Mouse (Mus musculus) megakaryocyte-erythroid progenitor cell, adult 5-6 weeks (primary cell): ENCODE data around the gene Edem2. TPM values are rescaled to one million over a fixed set of nuclear protein-coding genes. Genes with fewer than 3 reads are reported as not detected.
A peak's percentile ranks its signal among the peaks of the same experiment; 100 is the strongest.

Experiments used
- ATAC-seq: replicated peaks from 2 replicates; pipeline ENCODE4 v1.8.0; 2016; ENCODE audit warnings: mild to moderate bottlenecking, inconsistent platforms; ENCODE audit not compliant: severe bottlenecking, poor library complexity, low FRiP score, low TSS enrichment
- total RNA-seq, 2 experiments: library from RNA; stranded (forward) in 1 of 2; stranded (reverse) in 1 of 2; fragments of 200-1000, 215-1000 nt in 1 of 2; fragments of >200 nt in 1 of 2; fragmentation: Nextera tagmentation in 1 of 2; gene quantifications; 2 replicates each; pipeline ENCODE4 v1.2.3; 2014 to 2017

Gene Edem2
- 15.9 and 23.0 TPM in 2 replicates for total RNA-seq (2014; fragmentation: Nextera tagmentation)
- total RNA-seq (2017): 10.1 and 14.7 TPM in 2 replicates

- peak; percentile 99 for ATAC-seq
Observed at GRCm38 (mm10) chr2:155729158-155729645, at the start of gene Edem2. Edem2 (minus strand) TSS chr2:155729475.

GRCm38 (mm10) chr2:155779066-155779465 lies 49.8 kb upstream of the Edem2 start:
- no peak for ATAC-seq

DNA sequence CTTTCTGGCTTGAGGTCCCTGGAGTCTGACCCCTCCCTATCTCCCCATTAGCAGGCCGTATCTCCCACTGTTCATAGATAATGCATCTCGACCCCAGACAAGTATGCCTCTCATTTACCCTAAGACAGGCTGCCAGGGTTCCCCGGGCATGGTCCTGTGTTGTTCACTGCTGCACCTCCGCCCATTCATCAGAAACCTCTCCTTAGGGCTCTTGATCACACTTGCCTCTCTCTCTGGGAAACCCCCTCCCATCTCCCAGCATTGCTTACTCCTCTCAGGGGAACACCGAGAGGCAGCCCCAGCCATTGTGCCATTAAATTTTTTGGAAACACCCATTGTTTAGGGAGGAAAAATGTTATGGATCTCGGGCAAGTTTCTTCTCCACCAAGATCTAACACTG lies 48.7 kb upstream of the Edem2 start:
- ATAC-seq: no peak

DNA sequence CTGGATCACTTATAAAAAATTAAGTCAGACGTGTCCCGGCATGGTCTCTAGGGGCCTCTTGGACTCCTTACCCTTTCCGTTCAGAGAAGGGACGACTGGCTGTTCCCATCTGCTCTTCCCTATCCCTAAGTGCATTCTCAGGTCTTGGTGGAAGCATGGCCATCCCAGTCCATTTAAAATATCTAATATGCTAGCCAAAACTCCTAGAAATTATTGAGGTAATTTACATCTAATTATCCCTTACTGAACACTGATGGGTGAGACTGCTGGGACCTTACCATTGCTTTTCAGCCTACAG lies 48.4 kb upstream of the Edem2 start:
- ATAC-seq: no peak

DNA sequence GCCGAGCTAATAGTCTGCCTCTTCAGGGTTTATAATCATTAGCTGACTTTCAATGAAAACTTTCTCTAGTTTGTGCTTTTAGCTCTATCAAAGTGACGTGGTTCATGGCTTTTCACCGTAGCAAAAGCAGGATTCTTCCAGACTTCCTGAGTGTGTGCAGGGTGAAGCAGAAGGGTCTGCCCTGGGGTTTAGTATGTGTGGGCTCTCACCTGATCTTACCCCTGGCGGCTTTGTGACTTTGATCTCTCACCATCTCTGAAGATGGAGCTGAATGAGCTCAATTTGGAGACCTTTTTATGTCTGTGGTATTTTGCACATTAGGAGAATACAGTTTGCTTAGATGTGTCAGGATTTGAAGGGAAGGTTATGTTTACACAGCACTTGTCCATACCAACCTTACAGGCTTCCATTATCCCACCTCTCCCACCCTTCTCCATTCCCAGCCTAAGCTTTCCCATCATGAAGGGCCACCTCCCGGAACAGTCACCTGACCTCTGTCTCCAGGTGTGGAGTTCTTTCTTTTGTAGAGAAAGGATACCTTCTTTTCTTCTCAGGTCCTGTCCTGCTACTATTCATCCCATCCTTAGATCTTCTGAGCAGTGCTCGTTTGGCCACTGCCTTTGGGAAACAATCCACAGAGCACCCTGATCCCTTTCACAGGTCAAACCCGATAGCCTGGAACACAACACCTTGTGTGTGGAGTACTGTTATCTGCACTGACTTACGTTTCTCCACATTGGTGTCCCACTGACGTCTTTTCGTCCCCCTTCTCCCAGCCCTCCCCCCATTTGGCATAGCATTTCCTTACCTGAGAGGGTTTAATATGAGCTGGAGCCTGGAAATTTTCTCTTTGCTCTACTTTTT lies 47.8 kb upstream of the Edem2 start:
- no peak for ATAC-seq

GRCm38 (mm10) chr2:155775685-155776263 lies 46.5 kb upstream of the Edem2 start:
- ATAC-seq: peak; percentile 75

- 0 out of 2 replicates have a peak, but pooled peaks have one; percentile 6 for ATAC-seq
Observed at GRCm38 (mm10) chr2:155774927-155775684, 45.8 kb upstream of the Edem2 start, which contains the start of gene Mmp24. Mmp24 (plus strand) TSS chr2:155775342.

DNA sequence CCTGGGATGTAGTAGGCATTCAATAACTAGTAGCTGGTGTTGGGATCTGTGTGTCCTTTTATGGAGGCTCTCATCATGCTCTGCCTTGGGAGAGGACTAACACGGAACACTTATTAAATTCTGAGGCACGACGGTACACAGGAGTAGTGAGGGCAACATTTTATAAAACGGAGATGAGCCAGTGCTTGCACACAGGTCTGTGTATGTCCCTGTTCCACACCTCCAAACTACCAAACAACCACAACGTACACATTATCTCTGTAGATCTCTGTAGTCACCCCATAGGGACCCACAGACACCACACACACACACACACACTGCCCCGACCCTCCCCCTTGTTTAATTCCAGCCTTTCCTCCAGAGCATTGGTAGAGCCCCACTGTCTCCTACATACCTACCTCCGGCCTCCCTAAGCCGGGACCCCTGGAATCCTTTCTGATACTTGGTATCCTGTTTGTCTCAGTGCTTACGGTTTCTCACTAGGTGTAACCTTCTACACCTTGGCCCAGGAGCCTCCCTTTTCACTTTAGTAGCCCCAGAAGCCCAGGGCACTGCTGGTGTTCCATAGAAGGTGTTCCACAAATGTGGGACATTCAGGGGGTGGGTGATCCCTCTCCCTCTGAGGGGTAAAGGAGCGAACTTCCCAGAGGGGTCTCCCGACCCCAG lies 45.1 kb upstream of the Edem2 start:
- ATAC-seq: no peak

DNA sequence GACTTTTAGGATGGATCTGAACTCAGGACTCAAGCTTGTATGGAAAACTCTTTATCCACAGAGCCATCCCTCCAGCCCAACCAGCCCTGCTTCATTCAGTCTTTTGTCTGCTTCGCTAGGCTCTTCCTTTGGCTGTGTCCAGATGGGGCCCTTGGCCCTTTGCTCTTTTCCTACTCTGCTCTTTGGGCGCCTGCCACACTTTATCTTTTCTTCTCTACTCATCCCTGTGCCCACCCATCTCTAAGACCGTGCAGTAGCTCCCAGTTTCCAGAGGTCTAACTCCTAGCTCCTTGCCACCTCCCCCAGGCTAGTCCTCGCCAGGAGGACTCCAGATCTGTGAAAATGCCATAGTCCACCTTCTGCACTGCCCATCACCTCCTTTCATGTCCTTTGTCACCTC lies 44.4 kb upstream of the Edem2 start:
- no peak for ATAC-seq

- ATAC-seq: peak; percentile 78
Observed at GRCm38 (mm10) chr2:155764679-155765418, 35.6 kb upstream of the Edem2 start.

DNA sequence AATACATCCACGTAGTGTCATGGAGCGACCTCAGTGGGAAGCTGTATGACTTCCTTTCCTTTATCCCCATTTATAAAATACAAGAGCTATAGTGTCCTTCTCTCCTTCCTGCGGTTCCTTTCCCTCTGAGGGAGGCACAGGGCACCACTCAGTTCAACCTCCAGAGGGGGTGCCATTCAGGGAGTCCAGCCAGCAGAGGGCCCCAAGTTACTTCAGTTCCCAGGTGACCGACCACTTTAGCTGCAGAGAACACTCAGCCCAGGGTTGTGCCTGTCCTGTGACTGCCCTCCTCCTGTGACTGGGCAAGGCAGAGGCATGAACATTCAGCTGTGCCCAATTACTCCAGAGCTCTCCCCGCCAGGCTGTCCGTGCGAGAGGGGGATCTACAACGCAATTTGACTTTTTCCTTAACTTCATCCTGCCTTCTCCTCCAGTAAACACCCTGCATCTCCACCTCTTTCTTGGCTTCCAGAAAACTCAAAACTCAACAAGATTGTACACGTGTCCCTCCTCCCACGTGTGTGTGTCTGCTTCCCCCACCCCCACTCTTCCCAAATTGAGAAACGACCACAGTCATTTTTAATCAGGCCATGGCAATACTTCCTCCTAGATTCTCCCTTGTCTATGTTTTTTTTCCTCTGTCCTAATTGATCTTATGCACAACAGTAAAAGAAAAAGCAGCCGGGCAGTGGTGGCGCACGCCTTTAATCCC lies 27.7 kb upstream of the Edem2 start:
- ATAC-seq: peak; percentile 69

GRCm38 (mm10) chr2:155755746-155756145 lies 26.5 kb upstream of the Edem2 start:
- ATAC-seq: peak; percentile 67

GRCm38 (mm10) chr2:155751014-155751786 lies 21.9 kb upstream of the Edem2 start, which contains the start of gene Procr:
Procr (plus strand) TSS chr2:155751117.
- no peak for ATAC-seq

GRCm38 (mm10) chr2:155749394-155749793 lies 20.1 kb upstream of the Edem2 start:
- ATAC-seq: no peak

- no peak for ATAC-seq
Observed at GRCm38 (mm10) chr2:155745487-155745886, 16.2 kb upstream of the Edem2 start.

- ATAC-seq: no peak
Observed at GRCm38 (mm10) chr2:155743351-155743750, 14.1 kb upstream of the Edem2 start.

- ATAC-seq: peak; percentile 62
Observed at GRCm38 (mm10) chr2:155742931-155743337, 13.7 kb upstream of the Edem2 start.
